Mouse (Mus musculus): ENCODE measurements at regions not wholly inside any gene's neighbourhood (a gene's known extent, or its start where the extent isn't known, plus 50 kb on each side); places are given as distances from the start of the nearest gene placed in this dataset.
"Not testable (repeated sequence)": the region's sequence is repeated elsewhere in the genome, so short reads cannot be mapped to it uniquely, and the experiment has no call there.

- WGBS = 92% methylated on average over 1 of the region's 1 CpGs
- ATAC-seq (replicated peaks) = no peak
Measured at GRCm38 (mm10) chr1:26459892-26460291, 227.4 kb downstream of the 4931408C20Rik start.

GRCm38 (mm10) chr1:26426383-26426782 is 260.9 kb downstream of the 4931408C20Rik start:
- no peak for ATAC-seq (replicated peaks)
- H3K4me2 ChIP-seq (replicated peaks) = no peak overlapping the region
- H3K27me3 ChIP-seq = no peaks in the 10 kb centered on the region
- H3K27ac ChIP-seq (replicated peaks) = no peak overlapping the region
- no peaks in the 10 kb centered on the region for H3K36me3 ChIP-seq
- no peak overlapping the region for H3K4me3 ChIP-seq
- WGBS = 84% methylated on average over 5 of the region's 5 CpGs
- no peaks in the 10 kb centered on the region for H3K9me3 ChIP-seq
- no peaks in the 10 kb centered on the region for H3K4me1 ChIP-seq
- no peak overlapping the region for H3K9ac ChIP-seq (replicated peaks)

More at GRCm38 (mm10) chr1:26459892-26460291, 227.4 kb downstream of the 4931408C20Rik start:
- H3K4me1 ChIP-seq = no peaks in the 10 kb centered on the region
- no peak overlapping the region for H3K4me2 ChIP-seq (replicated peaks)
- H3K9ac ChIP-seq (replicated peaks) = no peak overlapping the region
- no peak overlapping the region for H3K4me3 ChIP-seq
- no peaks in the 10 kb centered on the region for H3K27me3 ChIP-seq
- H3K27ac ChIP-seq (replicated peaks) = no peak overlapping the region
- H3K9me3 ChIP-seq = no peaks in the 10 kb centered on the region
- no peaks in the 10 kb centered on the region for H3K36me3 ChIP-seq

- H3K27ac ChIP-seq (replicated peaks) = no peak overlapping the region
- peaks cover 6% of the 10 kb centered on the region for H3K4me1 ChIP-seq
- no peaks in the 10 kb centered on the region for H3K36me3 ChIP-seq
- no peaks in the 10 kb centered on the region for H3K27me3 ChIP-seq
- peak; percentile 64 for ATAC-seq (replicated peaks)
- WGBS = 4% methylated on average over 11 of the region's 11 CpGs
- no peak overlapping the region for H3K9ac ChIP-seq (replicated peaks)
- H3K9me3 ChIP-seq = no peaks in the 10 kb centered on the region
- H3K4me2 ChIP-seq (replicated peaks) = peak overlapping the region; percentile 17
- no peak overlapping the region for H3K4me3 ChIP-seq
Measured at GRCm38 (mm10) chr1:26387938-26388897, 299.0 kb downstream of the 4931408C20Rik start.

GRCm38 (mm10) chr1:26340543-26340942 is 346.7 kb downstream of the 4931408C20Rik start:
- Histone ChIP-seq H3K27ac (replicated peaks) (no peak overlapping the region), H3K4me2 (replicated peaks) (no peak overlapping the region), H3K9ac (replicated peaks) (no peak overlapping the region), H3K9me3 (no peaks in the 10 kb centered on the region), H3K27me3 (no peaks in the 10 kb centered on the region), H3K36me3 (no peaks in the 10 kb centered on the region), H3K4me1 (no peaks in the 10 kb centered on the region), H3K4me3 (no peak overlapping the region)
- 92% methylated on average over 4 of the region's 4 CpGs for WGBS
- no peak for ATAC-seq (replicated peaks)

- H3K27ac ChIP-seq (replicated peaks); ATAC-seq (replicated peaks); H3K27me3 ChIP-seq; H3K4me1 ChIP-seq; H3K4me2 ChIP-seq (replicated peaks); H3K4me3 ChIP-seq; H3K9ac ChIP-seq (replicated peaks); H3K36me3 ChIP-seq; H3K9me3 ChIP-seq: not testable (repeated sequence)
- WGBS = 93% methylated on average over 5 of the region's 5 CpGs
Measured at GRCm38 (mm10) chr1:26339876-26340275, 347.4 kb downstream of the 4931408C20Rik start.

- H3K9me3 ChIP-seq = no peaks in the 10 kb centered on the region
- no peak overlapping the region for H3K27ac ChIP-seq (replicated peaks)
- no peaks in the 10 kb centered on the region for H3K27me3 ChIP-seq
- 86% methylated on average over 2 of the region's 2 CpGs for WGBS
- 0 out of 2 replicates have a peak, but pooled peaks have one; percentile 46 for ATAC-seq (replicated peaks)
- H3K4me2 ChIP-seq (replicated peaks) = no peak overlapping the region
- no peak overlapping the region for H3K9ac ChIP-seq (replicated peaks)
- no peaks in the 10 kb centered on the region for H3K4me1 ChIP-seq
- H3K36me3 ChIP-seq = no peaks in the 10 kb centered on the region
- no peak overlapping the region for H3K4me3 ChIP-seq
Measured at GRCm38 (mm10) chr1:26289582-26289981, 397.7 kb downstream of the 4931408C20Rik start.

- peaks cover 13% of the 10 kb centered on the region for H3K4me1 ChIP-seq
- H3K36me3 ChIP-seq = no peaks in the 10 kb centered on the region
- peak overlapping the region; percentile 38; the same call in 1 of the 2 replicates for H3K27ac ChIP-seq (replicated peaks)
- no peak overlapping the region for H3K4me2 ChIP-seq (replicated peaks)
- no peak overlapping the region for H3K4me3 ChIP-seq
- no peak overlapping the region for H3K9ac ChIP-seq (replicated peaks)
- 20% methylated on average over 4 of the region's 4 CpGs for WGBS
- no peaks in the 10 kb centered on the region for H3K9me3 ChIP-seq
- H3K27me3 ChIP-seq = no peaks in the 10 kb centered on the region
- ATAC-seq (replicated peaks) = peak; percentile 67
Measured at GRCm38 (mm10) chr1:26282885-26283613, 404.2 kb downstream of the 4931408C20Rik start.

GRCm38 (mm10) chr1:26276606-26277005 is 410.7 kb downstream of the 4931408C20Rik start:
- Histone ChIP-seq H3K36me3 (no peaks in the 10 kb centered on the region), H3K9me3 (no peaks in the 10 kb centered on the region), H3K27me3 (no peaks in the 10 kb centered on the region), H3K4me2 (replicated peaks) (no peak overlapping the region), H3K9ac (replicated peaks) (no peak overlapping the region), H3K27ac (replicated peaks) (no peak overlapping the region), H3K4me1 (no peaks in the 10 kb centered on the region), H3K4me3 (no peak overlapping the region)
- ATAC-seq (replicated peaks) = no peak

- H3K27me3 ChIP-seq = no peaks in the 10 kb centered on the region
- WGBS = 85% methylated on average over 5 of the region's 5 CpGs
- no peak overlapping the region for H3K4me3 ChIP-seq
- no peaks in the 10 kb centered on the region for H3K4me1 ChIP-seq
- H3K4me2 ChIP-seq (replicated peaks) = no peak overlapping the region
- H3K36me3 ChIP-seq = no peaks in the 10 kb centered on the region
- no peaks in the 10 kb centered on the region for H3K9me3 ChIP-seq
- no peak for ATAC-seq (replicated peaks)
- H3K27ac ChIP-seq (replicated peaks) = no peak overlapping the region
- no peak overlapping the region for H3K9ac ChIP-seq (replicated peaks)
Measured at GRCm38 (mm10) chr1:26243351-26243750, 413.8 kb upstream of the Adgrb3 start.

GRCm38 (mm10) chr1:26229291-26230053 is 400.0 kb upstream of the Adgrb3 start:
- peak; percentile 58; the same call in 1 of the 2 replicates for ATAC-seq (replicated peaks)
- no peak overlapping the region for H3K27ac ChIP-seq (replicated peaks)
- H3K4me2 ChIP-seq (replicated peaks) = no peak overlapping the region
- no peaks in the 10 kb centered on the region for H3K9me3 ChIP-seq
- no peak overlapping the region for H3K4me3 ChIP-seq
- H3K4me1 ChIP-seq = no peaks in the 10 kb centered on the region
- H3K27me3 ChIP-seq = no peaks in the 10 kb centered on the region
- 41% methylated on average over 8 of the region's 8 CpGs for WGBS
- H3K36me3 ChIP-seq = no peaks in the 10 kb centered on the region
- no peak overlapping the region for H3K9ac ChIP-seq (replicated peaks)

- no peak for ATAC-seq (replicated peaks)
- Histone ChIP-seq H3K27me3 (no peaks in the 10 kb centered on the region), H3K4me1 (no peaks in the 10 kb centered on the region), H3K9me3 (no peaks in the 10 kb centered on the region), H3K4me3 (no peak overlapping the region), H3K36me3 (no peaks in the 10 kb centered on the region), H3K9ac (replicated peaks) (no peak overlapping the region), H3K4me2 (replicated peaks) (no peak overlapping the region), H3K27ac (replicated peaks) (no peak overlapping the region)
- 78% methylated on average over 1 of the region's 1 CpGs for WGBS
Measured at GRCm38 (mm10) chr1:26204443-26204842, 374.9 kb upstream of the Adgrb3 start.
